In genomic region chr2:30396246-30396645, GRCm38 (mm10) we compare ENCODE assay signal across 17 mouse cellular contexts. TPM values are rescaled to one million over a fixed set of nuclear protein-coding genes. Genes with fewer than 3 reads are reported as not detected.
A peak's percentile ranks its signal among the peaks of the same experiment; 100 is the strongest.
DNase-seq lines count a peak whose midpoint lies in the region; ATAC-seq and TF ChIP-seq lines count a peak whose summit lies in the region.
"Had no signal": no experiment of that assay in that cellular context is flagged by ENCODE, and none has a peak within 500 bp of the region (broad histone marks: within the 10 kb centered on the region; RNA-seq: fewer than 3 reads in every experiment).

No protein-coding gene starts in this region.

- H3K9ac ChIP-seq in lung, postnatal 0 days (replicated peaks; ENCODE audit: low read depth), result no peak overlapping the region
- H3K9ac ChIP-seq in ES-E14 (ENCODE audit: insufficient read depth, low read depth, low read length, poor library complexity, severe bottlenecking), result peak overlapping the region; percentile 28; the same call in 1 of the 2 replicates
- no peak overlapping the region for H3K9ac ChIP-seq in intestine, postnatal 0 days (ENCODE audit: low read depth, low read length)
- H3K9ac ChIP-seq in forebrain, postnatal 0 days, result no peak overlapping the region
- H3K9ac ChIP-seq: forebrain, embryonic 13.5 days; heart, embryonic 13.5 days; hindbrain, embryonic 15.5 days had no signal

- in situ Hi-C loops in ES-E14 (cut with MboI; ENCODE audit: low sequenced_read_pairs in 2 of 2, unreplicated experiment in 2 of 2), result no loop called here

- no peak for ATAC-seq in lung, postnatal 0 days
- no peak for ATAC-seq in intestine, postnatal 0 days
- ATAC-seq in forebrain, postnatal 0 days, result no peak
- ATAC-seq: activated CD4-positive, CD25-positive, alpha-beta regulatory T cell, adult 4 months; forebrain, embryonic 13.5 days had no signal

- H3K27me3 ChIP-seq in lung, postnatal 0 days (replicated peaks; ENCODE audit: insufficient read depth, low read length), result no peaks in the 10 kb centered on the region
- H3K27me3 ChIP-seq in intestine, postnatal 0 days (replicated peaks; ENCODE audit: control insufficient read depth, insufficient read depth, low read length), result no peaks in the 10 kb centered on the region
- peaks cover 28% of the 10 kb centered on the region for H3K27me3 ChIP-seq in midbrain, embryonic 10.5 days (ENCODE audit: low read depth, poor library complexity, severe bottlenecking)
- no peaks in the 10 kb centered on the region for H3K27me3 ChIP-seq in forebrain, postnatal 0 days (ENCODE audit: insufficient read depth, low read length)
- H3K27me3 ChIP-seq: forebrain, embryonic 13.5 days; heart, embryonic 13.5 days; hindbrain, embryonic 15.5 days had no signal

- DNase-seq in lung, postnatal 0 days (ENCODE audit: low spot score), result no peak
- no peak for DNase-seq in lung, postnatal 10 days
- DNase-seq in ES-E14 (ENCODE audit: low read depth, low spot score), result no peak
- DNase-seq in kidney, adult 18-20 months, result no peak
- no peak for DNase-seq in midbrain, embryonic 10.5 days (ENCODE audit: low spot score)
- DNase-seq in forebrain, postnatal 0 days, result no peak
- DNase-seq: adrenal gland, postnatal 14 days; cerebellum, postnatal 10 days; gastrocnemius, postnatal 36 days; heart, adult 11 months; heart, postnatal 36 days had no signal

- peaks cover 16% of the 10 kb centered on the region for H3K4me1 ChIP-seq in lung, postnatal 0 days (ENCODE audit: insufficient read depth, low read depth, low read length)
- H3K4me1 ChIP-seq in ES-E14 (ENCODE audit: control insufficient read depth in 2 of 2, insufficient read depth in 2 of 2, low read length in 2 of 2, poor library complexity in 1 of 2), result peaks cover 7 to 34% of the 10 kb centered on the region in 2 experiments
- 0 out of 2 replicates have a peak, but pooled peaks cover 8% of the 10 kb centered on the region for H3K4me1 ChIP-seq in intestine, postnatal 0 days (replicated peaks; ENCODE audit: control insufficient read depth, insufficient read depth, low read length)
- H3K4me1 ChIP-seq in midbrain, embryonic 10.5 days, result peaks cover 71% of the 10 kb centered on the region
- peaks cover 9% of the 10 kb centered on the region for H3K4me1 ChIP-seq in forebrain, postnatal 0 days (ENCODE audit: insufficient read depth)

- no peak for TF ChIP-seq CTCF in lung, postnatal 0 days (IDR thresholded peaks at IDR 0.05)
- peak; percentile 49 for TF ChIP-seq CTCF in intestine, postnatal 0 days (IDR thresholded peaks at IDR 0.05; ENCODE audit: low read depth)
- TF ChIP-seq CTCF in forebrain, postnatal 0 days (IDR thresholded peaks at IDR 0.05; ENCODE audit: low read depth), result no peak

- H3K9me3 ChIP-seq in lung, postnatal 0 days (ENCODE audit: low read length), result no peaks in the 10 kb centered on the region
- H3K9me3 ChIP-seq in ES-E14 (ENCODE audit: control insufficient read depth, insufficient read depth, low read depth, low read length), result no peaks in the 10 kb centered on the region
- H3K9me3 ChIP-seq in intestine, postnatal 0 days (ENCODE audit: control insufficient read depth), result no peaks in the 10 kb centered on the region
- H3K9me3 ChIP-seq in midbrain, embryonic 10.5 days (replicated peaks), result no peaks in the 10 kb centered on the region
- H3K9me3 ChIP-seq in forebrain, postnatal 0 days (ENCODE audit: low read length), result no peaks in the 10 kb centered on the region
- H3K9me3 ChIP-seq: embryonic facial prominence, embryonic 10.5 days; forebrain, embryonic 13.5 days; heart, embryonic 13.5 days; hindbrain, embryonic 15.5 days had no signal

- no peak overlapping the region for H3K4me3 ChIP-seq in lung, postnatal 0 days (ENCODE audit: low read depth, low read length)
- peak overlapping the region in 1 of 2 experiments; percentile 8; a peak in 1 of 4 replicates for H3K4me3 ChIP-seq in ES-E14 (ENCODE audit: insufficient read depth in 1 of 2, low read depth in 1 of 2, low read length in 2 of 2, poor library complexity in 1 of 2, severe bottlenecking in 1 of 2)
- no peak overlapping the region for H3K4me3 ChIP-seq in intestine, postnatal 0 days (ENCODE audit: low read depth, low read length)
- no peak overlapping the region for H3K4me3 ChIP-seq in midbrain, embryonic 10.5 days
- H3K4me3 ChIP-seq in forebrain, postnatal 0 days (ENCODE audit: low read depth, low read length), result no peak overlapping the region
- H3K4me3 ChIP-seq: embryonic facial prominence, embryonic 10.5 days; forebrain, embryonic 13.5 days; heart, embryonic 13.5 days; hindbrain, embryonic 15.5 days had no signal

- H3K27ac ChIP-seq in lung, postnatal 0 days (ENCODE audit: low read length), result peak overlapping the region; percentile 54
- no peak overlapping the region for H3K27ac ChIP-seq in ES-E14 (ENCODE audit: insufficient read depth, low read depth, low read length, poor library complexity, severe bottlenecking)
- H3K27ac ChIP-seq in intestine, postnatal 0 days (ENCODE audit: low read depth, low read length), result 0 out of 2 replicates have a peak overlapping the region, but pooled peaks have one; percentile 29
- no peak overlapping the region for H3K27ac ChIP-seq in midbrain, embryonic 10.5 days (replicated peaks)
- no peak overlapping the region for H3K27ac ChIP-seq in forebrain, postnatal 0 days (ENCODE audit: low read depth, low read length)
- H3K27ac ChIP-seq: embryonic facial prominence, embryonic 10.5 days; forebrain, embryonic 13.5 days; heart, embryonic 13.5 days; hindbrain, embryonic 15.5 days had no signal

- 71% methylated on average over 7 of the region's 7 CpGs for WGBS in lung, postnatal 0 days
- WGBS in intestine, postnatal 0 days, result 46% methylated on average over 7 of the region's 7 CpGs
- WGBS in midbrain, embryonic 10.5 days, result 90% methylated on average over 7 of the region's 7 CpGs
- WGBS in forebrain, postnatal 0 days, result 91% methylated on average over 7 of the region's 7 CpGs

- 0 out of 2 replicates have a peak, but pooled peaks cover 19% of the 10 kb centered on the region for H3K36me3 ChIP-seq in lung, postnatal 0 days (ENCODE audit: insufficient read depth, low read length)
- H3K36me3 ChIP-seq in ES-E14 (ENCODE audit: control insufficient read depth, insufficient read depth, low read length, poor library complexity, severe bottlenecking), result peaks cover 17% of the 10 kb centered on the region
- peaks cover 55% of the 10 kb centered on the region for H3K36me3 ChIP-seq in intestine, postnatal 0 days (ENCODE audit: control insufficient read depth, insufficient read depth)
- peaks cover 56% of the 10 kb centered on the region for H3K36me3 ChIP-seq in midbrain, embryonic 10.5 days
- H3K36me3 ChIP-seq in forebrain, postnatal 0 days (ENCODE audit: insufficient read depth), result peaks cover 53% of the 10 kb centered on the region

- no peak for TF ChIP-seq EP300 in lung, postnatal 0 days (IDR thresholded peaks at IDR 0.05)

- no peak overlapping the region for H3K4me2 ChIP-seq in lung, postnatal 0 days (replicated peaks; ENCODE audit: low read depth, low read length)
- 0 out of 2 replicates have a peak overlapping the region, but pooled peaks have one; percentile 2 for H3K4me2 ChIP-seq in intestine, postnatal 0 days (replicated peaks; ENCODE audit: low read depth)
- H3K4me2 ChIP-seq in forebrain, postnatal 0 days (ENCODE audit: low read depth), result no peak overlapping the region
- H3K4me2 ChIP-seq: forebrain, embryonic 13.5 days; heart, embryonic 13.5 days; hindbrain, embryonic 15.5 days had no signal

TF ChIP-seq in ES-E14, 5 proteins besides CTCF, POLR2A, EP300 and RAD21 (continues in another document):
- TF ChIP-seq CHD2 (IDR thresholded peaks at IDR 0.05; ENCODE audit: low read depth, low read length) (no peak), ZC3H11A (IDR thresholded peaks at IDR 0.05; ENCODE audit: borderline replicate concordance, low read depth, low read length) (no peak)

RNA-seq across cellular contexts. Expression of gene Dolpp1, which starts 4.2 kb away (rescaled TPM):
- 25.0 and 26.1 TPM in 2 replicates for polyA plus RNA-seq in lung, postnatal 0 days (2015; fragmentation: Nextera tagmentation; extraction: Ambion mirVana)
- 55.6 and 87.0 TPM in 2 replicates for total RNA-seq in ES-E14 (2012; rRNA removed)
- 39.5 and 41.5 TPM in 2 replicates for polyA plus RNA-seq in intestine, postnatal 0 days (2015; fragmentation: Nextera tagmentation; extraction: Ambion mirVana)
- polyA plus RNA-seq in midbrain, embryonic 10.5 days (2016; fragmentation: Nextera tagmentation; extraction: Ambion mirVana), result 53.2 and 62.7 TPM in 2 replicates
- total RNA-seq in forebrain, postnatal 0 days (2014; rRNA removed), result 52.2 and 92.4 TPM in 2 replicates
- polyA plus RNA-seq in forebrain, postnatal 0 days (2015; fragmentation: Nextera tagmentation; extraction: Ambion mirVana), result 40.1 and 44.7 TPM in 2 replicates

RNA-seq across cellular contexts. Expression of gene Crat, which starts 19.4 kb away (rescaled TPM):
- 36.5 and 37.4 TPM in 2 replicates for polyA plus RNA-seq in lung, postnatal 0 days (2015; fragmentation: Nextera tagmentation; extraction: Ambion mirVana)
- 5.3 and 5.8 TPM in 2 replicates for total RNA-seq in ES-E14 (2012; rRNA removed)
- polyA plus RNA-seq in intestine, postnatal 0 days (2015; fragmentation: Nextera tagmentation; extraction: Ambion mirVana), result 46.1 and 46.4 TPM in 2 replicates
- 22.5 and 23.7 TPM in 2 replicates for polyA plus RNA-seq in midbrain, embryonic 10.5 days (2016; fragmentation: Nextera tagmentation; extraction: Ambion mirVana)
- 28.0 and 33.6 TPM in 2 replicates for total RNA-seq in forebrain, postnatal 0 days (2014; rRNA removed)
- polyA plus RNA-seq in forebrain, postnatal 0 days (2015; fragmentation: Nextera tagmentation; extraction: Ambion mirVana), result 20.7 and 24.0 TPM in 2 replicates

RNA-seq across cellular contexts. Expression of gene Ptpa, which starts 19.6 kb away (rescaled TPM):
- polyA plus RNA-seq in lung, postnatal 0 days (2015; fragmentation: Nextera tagmentation; extraction: Ambion mirVana), result 88.0 and 93.3 TPM in 2 replicates
- 97.9 and 103 TPM in 2 replicates for total RNA-seq in ES-E14 (2012; rRNA removed)
- 70.9 and 71.4 TPM in 2 replicates for polyA plus RNA-seq in intestine, postnatal 0 days (2015; fragmentation: Nextera tagmentation; extraction: Ambion mirVana)
- 151 and 152 TPM in 2 replicates for polyA plus RNA-seq in midbrain, embryonic 10.5 days (2016; fragmentation: Nextera tagmentation; extraction: Ambion mirVana)
- total RNA-seq in forebrain, postnatal 0 days (2014; rRNA removed), result 129 and 132 TPM in 2 replicates
- 143 and 148 TPM in 2 replicates for polyA plus RNA-seq in forebrain, postnatal 0 days (2015; fragmentation: Nextera tagmentation; extraction: Ambion mirVana)

RNA-seq across cellular contexts. Expression of gene Miga2, which starts 32.2 kb away (rescaled TPM):
- polyA plus RNA-seq in lung, postnatal 0 days (2015; fragmentation: Nextera tagmentation; extraction: Ambion mirVana), result 13.8 and 14.9 TPM in 2 replicates
- total RNA-seq in ES-E14 (2012; rRNA removed), result 46.0 and 57.4 TPM in 2 replicates
- 12.6 TPM in 2 replicates for polyA plus RNA-seq in intestine, postnatal 0 days (2015; fragmentation: Nextera tagmentation; extraction: Ambion mirVana)
- 27.8 and 29.6 TPM in 2 replicates for polyA plus RNA-seq in midbrain, embryonic 10.5 days (2016; fragmentation: Nextera tagmentation; extraction: Ambion mirVana)
- 57.4 and 70.8 TPM in 2 replicates for total RNA-seq in forebrain, postnatal 0 days (2014; rRNA removed)
- 24.4 and 28.6 TPM in 2 replicates for polyA plus RNA-seq in forebrain, postnatal 0 days (2015; fragmentation: Nextera tagmentation; extraction: Ambion mirVana)

RNA-seq across cellular contexts. Expression of gene Sh3glb2, which starts 37.1 kb away (rescaled TPM):
- 58.9 and 64.9 TPM in 2 replicates for polyA plus RNA-seq in lung, postnatal 0 days (2015; fragmentation: Nextera tagmentation; extraction: Ambion mirVana)
- 64.8 and 90.3 TPM in 2 replicates for total RNA-seq in ES-E14 (2012; rRNA removed)
- 38.1 TPM in 2 replicates for polyA plus RNA-seq in intestine, postnatal 0 days (2015; fragmentation: Nextera tagmentation; extraction: Ambion mirVana)
- 70.7 and 84.7 TPM in 2 replicates for polyA plus RNA-seq in midbrain, embryonic 10.5 days (2016; fragmentation: Nextera tagmentation; extraction: Ambion mirVana)
- total RNA-seq in forebrain, postnatal 0 days (2014; rRNA removed), result 291 and 292 TPM in 2 replicates
- 147 and 156 TPM in 2 replicates for polyA plus RNA-seq in forebrain, postnatal 0 days (2015; fragmentation: Nextera tagmentation; extraction: Ambion mirVana)

Comparison
In these comparisons a context has a peak if more than half of its experiments do, and no peak if none do; other contexts are left out.
1. H3K27ac ChIP-seq: peak in lung, postnatal 0 days (single experiment) and intestine, postnatal 0 days (single experiment); none in ES-E14 (single experiment), midbrain, embryonic 10.5 days (single experiment) and forebrain, postnatal 0 days (single experiment).